Mouse (Mus musculus) gonadal fat pad, adult 2 months (tissue): Measurements from ENCODE around the gene Skil. TPM values are rescaled to one million over a fixed set of nuclear protein-coding genes. Genes with fewer than 3 reads are reported as not detected.

Experiments
- polyA plus RNA-seq: library from polyadenylated mRNA; depleted of rRNA; stranded (reverse); fragments of >200 nt; gene quantifications from 2 replicates; pipeline ENCODE4 v1.2.3, GENCODE M21; 2012; rRNA removed

The Skil gene
- polyA plus RNA-seq, 1 experiment = 19.3 TPM

Other genes with a start within 250 kb of the Skil start
- 12.0 and 13.7 TPM in 2 replicates for gene Gpr160, start 239.1 kb upstream of the Skil start, polyA plus RNA-seq
- gene Phc3, start 125.6 kb upstream of the Skil start, polyA plus RNA-seq = 35.2 and 37.4 TPM in 2 replicates
- 32.0 and 33.1 TPM in 2 replicates for gene Prkci, start 99.3 kb upstream of the Skil start, polyA plus RNA-seq
- 35.7 and 41.5 TPM in 2 replicates for gene Cldn11, start 54.9 kb downstream of the Skil start, polyA plus RNA-seq
- gene Slc7a14, start 215.3 kb downstream of the Skil start, polyA plus RNA-seq = 0.03 TPM in 1 of 2 replicates, not detected in the other